Mouse (Mus musculus): Measurements from ENCODE around the gene Uhmk1.

DNA sequence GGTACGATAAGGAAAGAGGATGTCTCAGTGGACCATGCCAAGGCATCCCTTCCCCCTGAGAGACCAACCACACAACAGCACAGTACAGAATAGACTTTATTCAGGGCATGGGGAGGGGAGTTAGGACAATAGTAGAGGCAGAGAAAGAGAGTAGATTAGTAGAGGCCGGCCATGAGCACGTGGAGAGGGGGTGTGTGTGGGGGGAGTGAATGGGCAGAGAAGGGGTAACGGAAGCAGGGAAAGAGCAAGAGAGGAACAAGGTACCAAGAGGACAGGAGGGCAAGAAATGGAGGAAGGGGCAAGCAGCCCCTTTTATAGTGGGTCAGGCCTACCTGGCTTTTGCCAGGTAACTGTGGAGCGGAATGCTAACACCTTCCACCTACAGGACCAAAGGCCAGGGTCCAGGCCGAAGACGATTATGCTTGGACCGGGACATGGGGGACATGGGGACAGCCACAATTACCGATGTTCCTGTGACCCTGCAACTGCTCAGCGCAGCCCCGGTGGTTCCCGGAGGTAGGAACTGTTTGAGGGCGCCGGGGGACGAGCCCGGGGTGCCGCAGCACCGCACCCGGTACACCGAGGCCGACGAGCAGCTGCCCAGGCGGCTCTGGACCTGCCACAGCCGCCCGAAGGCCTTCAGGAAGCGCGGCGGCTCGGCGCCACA lies 39.8 kb upstream of the Uhmk1 start:
- TF ChIP-seq CTCF (IDR thresholded peaks at IDR 0.05; ENCODE audit: low read depth, low read length) (no peak), GATA2 (IDR thresholded peaks at IDR 0.05; ENCODE audit: borderline replicate concordance, low read depth, low read length) (no peak), GATA1 (IDR thresholded peaks at IDR 0.05; ENCODE audit: borderline replicate concordance, low read length) (no peak)
